Mouse (Mus musculus): ENCODE results near the gene Bcas1.

GRCm38 (mm10) chr2:170447651-170448050, 20.0 kb upstream of the Bcas1 start:
- TF ChIP-seq CTCF (IDR thresholded peaks at IDR 0.05; ENCODE audit: low read depth, low read length) (no peak), POLR2A (IDR thresholded peaks at IDR 0.05; ENCODE audit: extremely low read depth, insufficient read depth, low read length) (no peak)
